Mouse (Mus musculus): ENCODE measurements around the gene Dnmt3a.

- TF ChIP-seq POLR2AphosphoS5 (IDR thresholded peaks at IDR 0.05; ENCODE audit: borderline replicate concordance, low read depth, low read length): no peak
- no peak for TF ChIP-seq ZNF384 (IDR thresholded peaks at IDR 0.05; ENCODE audit: low read depth, low read length)
- no peak for TF ChIP-seq CTCF (IDR thresholded peaks at IDR 0.05 in 2 of 3, conservative IDR thresholded peaks at IDR 0.05 in 1 of 3; ENCODE audit: control insufficient read depth in 1 of 3, insufficient read depth in 1 of 3, low read depth in 2 of 3, low read length in 3 of 3, poor library complexity in 1 of 3, severe bottlenecking in 1 of 3)
- TF ChIP-seq ZMIZ1 (IDR thresholded peaks at IDR 0.05; ENCODE audit: low read depth, low read length): no peak
- no peak for TF ChIP-seq SMC3 (IDR thresholded peaks at IDR 0.05; ENCODE audit: low read depth, low read length)
- TF ChIP-seq ZC3H11A (IDR thresholded peaks at IDR 0.05; ENCODE audit: low read depth, low read length): no peak
- TF ChIP-seq MAZ (IDR thresholded peaks at IDR 0.05; ENCODE audit: low read depth, low read length): no peak
- TF ChIP-seq TAL1 (IDR thresholded peaks at IDR 0.05; ENCODE audit: low read length): no peak
- TF ChIP-seq EP300 (IDR thresholded peaks at IDR 0.05; ENCODE audit: low read depth in 1 of 2, low read length in 2 of 2): no peak
Observed at GRCm38 (mm10) chr12:3868676-3869458, 63.1 kb downstream of the Dnmt3a start.

All from MEL (cell line).